Mouse (Mus musculus): ENCODE data around the gene Nos3. TPM values are rescaled to one million over a fixed set of nuclear protein-coding genes. Genes with fewer than 3 reads are reported as not detected.

Gene Nos3
- polyA plus RNA-seq, 1 experiment from 2014 or later: 1.8 TPM

DNA sequence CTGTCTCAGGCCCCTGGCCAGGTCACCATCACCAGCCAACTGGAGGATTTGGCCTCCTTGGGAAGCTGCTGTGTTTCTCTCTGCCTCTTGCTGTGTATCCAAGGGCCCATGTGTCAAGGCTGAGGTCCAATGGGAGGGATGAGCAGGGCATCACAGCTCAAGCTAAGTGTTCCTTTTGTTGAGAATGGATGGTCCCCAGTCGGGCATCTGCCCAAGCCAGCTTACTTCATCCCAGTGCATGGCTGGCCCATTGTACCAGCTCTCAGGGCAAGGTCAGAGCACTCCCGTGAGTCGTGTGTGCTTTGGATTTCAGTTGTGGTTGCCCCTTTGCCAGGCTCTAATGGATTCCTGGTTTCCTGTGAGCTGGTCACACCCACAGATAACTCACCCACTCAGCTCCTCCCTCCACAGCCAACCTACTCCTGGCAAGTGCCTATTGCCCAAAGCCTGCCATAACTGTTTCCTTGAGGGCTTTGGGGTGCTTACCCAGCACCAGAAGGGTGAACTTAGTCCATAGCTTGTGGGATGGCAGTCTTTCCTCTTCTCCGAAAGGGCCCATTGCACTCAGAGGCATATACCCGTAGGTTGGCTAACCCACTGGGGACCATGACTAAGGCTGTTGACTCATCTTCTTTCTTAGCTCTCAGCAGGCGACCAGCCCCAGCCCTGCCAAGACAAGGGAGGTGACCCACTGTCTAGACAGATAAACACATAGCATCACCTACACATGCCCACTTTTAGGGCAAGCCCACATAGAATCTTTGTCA is 40.2 kb downstream of the Nos3 start:
- 68% methylated on average over 6 of the region's 6 CpGs for WGBS (ENCODE audit: insufficient replicate concordance)
- TF ChIP-seq CTCF (IDR thresholded peaks at IDR 0.05; ENCODE audit: low read depth) (no peak), EP300 (IDR thresholded peaks at IDR 0.05; ENCODE audit: low read depth) (no peak)
- no peak for ATAC-seq

DNA sequence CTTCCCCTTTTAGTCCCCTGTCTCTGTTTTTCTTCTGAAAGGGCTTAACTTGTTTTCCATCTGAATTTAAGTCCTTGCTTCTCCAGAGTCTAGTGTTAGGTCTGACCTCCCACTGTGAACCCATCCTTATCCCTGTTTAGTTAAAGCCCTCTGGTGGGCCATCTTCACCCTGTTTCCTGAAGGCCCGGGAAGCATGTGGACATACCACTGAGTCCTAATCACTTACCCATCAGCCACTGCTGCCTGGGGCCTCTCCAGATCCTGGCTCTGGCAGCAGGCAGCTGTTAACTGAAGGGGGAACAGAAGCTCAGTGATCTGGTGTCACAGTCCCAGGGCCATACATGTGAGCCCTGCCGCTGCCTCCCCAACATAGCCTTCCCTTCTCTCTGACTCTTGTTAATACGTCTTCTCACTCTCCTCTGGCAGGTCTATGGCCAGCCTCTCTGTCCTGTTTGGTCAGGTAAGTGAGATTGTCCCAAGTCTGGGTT is 40.8 kb downstream of the Nos3 start:
- no peaks in the 10 kb centered on the region for H3K27me3 ChIP-seq (ENCODE audit: insufficient read depth, low read length)
- ATAC-seq (no peak), DNase-seq (no peak)
- 70% methylated on average over 3 of the region's 3 CpGs for WGBS (ENCODE audit: insufficient replicate concordance)
- H3K4me3 ChIP-seq (ENCODE audit: low read depth, low read length): no peak overlapping the region
- H3K9ac ChIP-seq (replicated peaks): no peak overlapping the region
- no peaks in the 10 kb centered on the region for H3K4me1 ChIP-seq (ENCODE audit: insufficient read depth)
- no peak overlapping the region for H3K4me2 ChIP-seq (ENCODE audit: low read depth, low read length)
- peaks cover 21% of the 10 kb centered on the region for H3K36me3 ChIP-seq (replicated peaks; ENCODE audit: insufficient read depth, low read length)
- no peak overlapping the region for H3K27ac ChIP-seq (ENCODE audit: low read depth)
- TF ChIP-seq CTCF (IDR thresholded peaks at IDR 0.05; ENCODE audit: low read depth): no peak
- TF ChIP-seq EP300 (IDR thresholded peaks at IDR 0.05; ENCODE audit: low read depth): no peak
- no peaks in the 10 kb centered on the region for H3K9me3 ChIP-seq (ENCODE audit: low read length)

More for the DNA sequence above, 40.2 kb downstream of the Nos3 start:
- no peak overlapping the region for H3K9ac ChIP-seq (replicated peaks)
- peaks cover 21% of the 10 kb centered on the region for H3K36me3 ChIP-seq (replicated peaks; ENCODE audit: insufficient read depth, low read length)
- no peak for DNase-seq
- H3K4me1 ChIP-seq (ENCODE audit: insufficient read depth): no peaks in the 10 kb centered on the region
- H3K27me3 ChIP-seq (ENCODE audit: insufficient read depth, low read length): no peaks in the 10 kb centered on the region
- no peak overlapping the region for H3K4me2 ChIP-seq (ENCODE audit: low read depth, low read length)
- H3K27ac ChIP-seq (ENCODE audit: low read depth): no peak overlapping the region
- H3K9me3 ChIP-seq (ENCODE audit: low read length): no peaks in the 10 kb centered on the region
- H3K4me3 ChIP-seq (ENCODE audit: low read depth, low read length): no peak overlapping the region

DNA sequence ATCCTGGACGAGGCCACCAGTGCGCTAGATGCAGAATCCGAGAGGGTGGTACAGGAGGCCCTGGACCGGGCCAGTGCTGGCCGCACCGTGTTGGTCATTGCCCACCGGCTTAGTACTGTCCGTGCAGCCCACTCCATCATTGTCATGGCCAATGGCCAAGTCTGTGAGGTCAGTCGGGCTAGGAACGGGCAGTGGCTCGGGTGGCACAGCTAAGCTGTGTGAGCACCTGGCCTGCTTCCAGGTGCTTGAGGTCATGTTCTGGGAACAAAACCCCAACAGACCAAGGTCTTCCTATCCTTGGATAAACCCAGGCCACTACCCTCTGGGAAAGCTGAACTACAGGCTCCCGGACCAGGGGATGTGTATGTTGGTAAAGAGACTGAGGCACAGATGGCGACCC is 44.0 kb downstream of the Nos3 start:
- H3K9ac ChIP-seq (replicated peaks): no peak overlapping the region
- no peak overlapping the region for H3K4me3 ChIP-seq (ENCODE audit: low read depth, low read length)
- no peak overlapping the region for H3K27ac ChIP-seq (ENCODE audit: low read depth)
- H3K36me3 ChIP-seq (replicated peaks; ENCODE audit: insufficient read depth, low read length): peaks cover 10% of the 10 kb centered on the region
- no peak overlapping the region for H3K4me2 ChIP-seq (ENCODE audit: low read depth, low read length)
- H3K4me1 ChIP-seq (ENCODE audit: insufficient read depth): no peaks in the 10 kb centered on the region
- no peak for TF ChIP-seq EP300 (IDR thresholded peaks at IDR 0.05; ENCODE audit: low read depth)
- no peak for TF ChIP-seq CTCF (IDR thresholded peaks at IDR 0.05; ENCODE audit: low read depth)
- ATAC-seq (no peak), DNase-seq (no peak)
- WGBS (ENCODE audit: insufficient replicate concordance): 87% methylated on average over 13 of the region's 13 CpGs
- H3K9me3 ChIP-seq (ENCODE audit: low read length): no peaks in the 10 kb centered on the region
- H3K27me3 ChIP-seq (ENCODE audit: insufficient read depth, low read length): no peaks in the 10 kb centered on the region

DNA sequence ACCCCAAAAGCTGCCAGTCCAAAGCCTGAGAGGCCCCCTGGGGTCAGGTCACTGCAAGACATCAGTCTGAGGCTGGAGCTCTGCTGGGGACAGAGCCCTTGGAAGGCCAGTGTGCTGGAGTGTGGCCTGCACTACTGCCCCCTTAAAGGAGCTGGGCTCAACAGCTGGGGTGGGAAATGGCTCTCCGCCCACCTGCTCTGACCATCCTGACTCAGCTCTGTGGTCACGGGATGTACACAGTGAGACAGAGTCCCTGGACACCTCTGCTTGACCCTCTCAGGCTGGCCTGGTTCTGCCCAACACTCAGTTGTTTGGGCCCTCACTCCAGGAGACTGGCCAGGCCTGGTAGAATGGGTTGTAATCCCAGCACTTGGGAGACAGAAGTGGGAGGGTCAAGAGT is 44.9 kb downstream of the Nos3 start:
- no peaks in the 10 kb centered on the region for H3K4me1 ChIP-seq (ENCODE audit: insufficient read depth)
- TF ChIP-seq EP300 (IDR thresholded peaks at IDR 0.05; ENCODE audit: low read depth): no peak
- TF ChIP-seq CTCF (IDR thresholded peaks at IDR 0.05; ENCODE audit: low read depth): no peak

DNA sequence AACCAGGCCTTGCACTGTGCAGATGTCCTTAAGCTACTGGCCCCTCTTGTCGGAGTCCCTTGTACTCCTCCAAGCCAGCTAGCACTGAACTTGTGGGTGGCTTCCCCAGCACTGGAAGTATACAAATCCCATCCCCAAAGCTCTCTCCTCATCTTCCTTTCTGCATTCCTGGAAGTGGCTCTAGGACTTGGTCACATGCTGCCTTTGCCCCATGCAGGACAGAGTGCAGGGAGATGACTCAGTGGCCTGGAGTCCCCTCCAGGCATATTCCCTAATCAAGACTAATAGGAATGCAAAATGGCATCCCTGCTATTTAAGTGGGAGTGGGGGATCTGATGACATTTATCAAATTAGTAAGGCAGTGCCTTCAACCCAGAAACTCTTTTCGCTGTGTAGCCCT is 47.5 kb downstream of the Nos3 start:
- ATAC-seq: no peak
- Histone ChIP-seq H3K36me3 (replicated peaks; ENCODE audit: insufficient read depth, low read length) (peaks cover 7% of the 10 kb centered on the region), H3K27ac (ENCODE audit: low read depth) (no peak overlapping the region), H3K27me3 (ENCODE audit: insufficient read depth, low read length) (no peaks in the 10 kb centered on the region), H3K4me1 (ENCODE audit: insufficient read depth) (no peaks in the 10 kb centered on the region), H3K4me3 (ENCODE audit: low read depth, low read length) (no peak overlapping the region), H3K9me3 (ENCODE audit: low read length) (no peaks in the 10 kb centered on the region), H3K4me2 (ENCODE audit: low read depth, low read length) (no peak overlapping the region), H3K9ac (replicated peaks) (no peak overlapping the region)
- WGBS (ENCODE audit: insufficient replicate concordance): 64% methylated on average over 2 of the region's 2 CpGs
- DNase-seq: no peak
- TF ChIP-seq EP300 (IDR thresholded peaks at IDR 0.05; ENCODE audit: low read depth) (no peak), CTCF (IDR thresholded peaks at IDR 0.05; ENCODE audit: low read depth) (no peak)

More for the DNA sequence above, 44.9 kb downstream of the Nos3 start:
- ATAC-seq: no peak
- WGBS (ENCODE audit: insufficient replicate concordance): 73% methylated on average over 2 of the region's 2 CpGs
- no peak overlapping the region for H3K27ac ChIP-seq (ENCODE audit: low read depth)
- H3K4me2 ChIP-seq (ENCODE audit: low read depth, low read length): no peak overlapping the region
- no peaks in the 10 kb centered on the region for H3K27me3 ChIP-seq (ENCODE audit: insufficient read depth, low read length)
- H3K9me3 ChIP-seq (ENCODE audit: low read length): no peaks in the 10 kb centered on the region
- H3K9ac ChIP-seq (replicated peaks): no peak overlapping the region
- H3K4me3 ChIP-seq (ENCODE audit: low read depth, low read length): no peak overlapping the region
- DNase-seq: no peak
- H3K36me3 ChIP-seq (replicated peaks; ENCODE audit: insufficient read depth, low read length): peaks cover 9% of the 10 kb centered on the region

DNA sequence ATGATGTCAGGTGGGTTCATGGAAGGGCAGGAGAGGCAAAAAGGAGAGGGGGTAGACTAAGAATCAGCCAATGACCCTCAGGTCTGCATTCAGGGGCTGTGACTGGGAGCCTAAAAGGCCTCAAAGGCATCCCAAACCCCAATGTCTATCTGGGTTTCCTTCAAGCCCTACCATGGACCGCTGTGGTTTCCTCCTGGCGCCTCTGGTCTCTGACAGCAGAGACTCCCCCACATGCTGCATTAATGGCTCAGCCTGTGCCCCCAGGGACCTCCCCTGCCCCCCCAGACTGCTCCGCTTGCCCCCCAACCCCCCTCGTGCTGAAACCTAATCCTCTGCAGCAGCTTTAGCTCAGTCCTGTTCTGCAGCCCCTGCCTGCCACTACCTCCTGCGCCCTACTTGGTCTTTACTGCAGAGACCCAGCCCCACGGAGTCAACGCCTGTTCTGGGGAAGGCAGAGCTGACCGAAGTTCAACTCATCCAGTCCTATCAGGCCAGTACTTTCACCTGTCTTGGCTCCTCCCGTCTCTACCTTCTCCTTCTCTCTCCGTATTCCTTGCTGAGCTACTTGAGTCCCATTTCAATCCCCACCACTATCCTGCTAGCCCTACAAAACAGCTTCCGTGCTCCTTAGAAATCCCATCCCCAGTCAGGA is 48.6 kb downstream of the Nos3 start, which contains the start of gene Asic3:
Gene Asic3, plus strand, starts transcription at position 351 of the 652 bp plus-strand sequence.
- Histone ChIP-seq H3K4me3 (ENCODE audit: low read depth, low read length) (no peak within 1 kb of the TSS), H3K4me2 (ENCODE audit: low read depth, low read length) (no peak within 1 kb of the TSS), H3K9me3 (ENCODE audit: low read length) (no peaks in the 10 kb centered on the region), H3K27me3 (ENCODE audit: insufficient read depth, low read length) (no peaks in the 10 kb centered on the region), H3K27ac (ENCODE audit: low read depth) (no peak within 1 kb of the TSS), H3K4me1 (ENCODE audit: insufficient read depth) (no peaks in the 10 kb centered on the region), H3K9ac (replicated peaks) (no peak within 1 kb of the TSS), H3K36me3 (replicated peaks; ENCODE audit: insufficient read depth, low read length) (0 out of 2 replicates have a peak, but pooled peaks cover 2% of the 10 kb centered on the region)
- WGBS (ENCODE audit: insufficient replicate concordance): 36% methylated on average over 11 of the region's 11 CpGs
- TF ChIP-seq CTCF (IDR thresholded peaks at IDR 0.05; ENCODE audit: low read depth): no peak
- no peak for TF ChIP-seq EP300 (IDR thresholded peaks at IDR 0.05; ENCODE audit: low read depth)
- ATAC-seq: no peak
- DNase-seq: no peak

Data from liver, postnatal 0 days (tissue).